Comparison of ENCODE assay signal across 1 mouse cellular context in genomic region chr10:80419419-80419818, GRCm38 (mm10).
TF ChIP-seq lines count a peak whose summit lies in the region.

No protein-coding gene starts in this region.

TF ChIP-seq in MEL, 35 proteins besides CTCF, POLR2A, EP300 and RAD21:
- TF ChIP-seq MAZ (IDR thresholded peaks at IDR 0.05; ENCODE audit: low read depth, low read length), result no peak
- TF ChIP-seq POLR2AphosphoS2 (IDR thresholded peaks at IDR 0.05; ENCODE audit: low read length), result no peak
- no peak for TF ChIP-seq SMC3 (IDR thresholded peaks at IDR 0.05; ENCODE audit: low read depth, low read length)
- TF ChIP-seq MAX (IDR thresholded peaks at IDR 0.05; ENCODE audit: low read length), result 0 out of 2 replicates have a peak, but pooled peaks have one; percentile 25
- no peak for TF ChIP-seq BHLHE40 (IDR thresholded peaks at IDR 0.05; ENCODE audit: borderline replicate concordance, low read depth, low read length)
- peak; percentile 34; the same call in 1 of the 2 replicates for TF ChIP-seq ETS1 (IDR thresholded peaks at IDR 0.05; ENCODE audit: low read depth, low read length)
TF ChIP-seq in MEL: peak in this region for 2.
